Mouse (Mus musculus) stomach, embryonic 16.5 days (tissue): ENCODE results near the gene Rsph3a. TPM values are rescaled to one million over a fixed set of nuclear protein-coding genes. Genes with fewer than 3 reads are reported as not detected.
A peak's percentile ranks its signal among the peaks of the same experiment; 100 is the strongest.
"Not testable (repeated sequence)": the region's sequence is repeated elsewhere in the genome, so short reads cannot be mapped to it uniquely, and the experiment has no call there.

ENCODE experiments used
- ATAC-seq: fragments of 200-750 bp; cut with Nextera tagmentation; 2 replicates; pipeline ENCODE4 v1.8.0; 2017; ENCODE audit warnings: moderate number of reproducible peaks, moderate TSS enrichment; ENCODE audit not compliant: insufficient read depth, low FRiP score
- H3K27ac ChIP-seq: fragments of 300-500 bp; sonication (generic); 2 replicates; pipeline ENCODE4 v1.5.1; 2014; ENCODE audit warnings: low read length
- H3K27me3 ChIP-seq: fragments of 300-500 bp; sonication (generic); 2 replicates; pipeline ENCODE4 v1.6.1; 2014; ENCODE audit warnings: low read length, control low read depth, mixed read lengths; ENCODE audit not compliant: control insufficient read depth, insufficient read depth
- H3K36me3 ChIP-seq: fragments of 300-500 bp; sonication (generic); 2 replicates; pipeline ENCODE4 v1.6.1; 2014; ENCODE audit warnings: low read length; ENCODE audit not compliant: control insufficient read depth, insufficient read depth
- H3K4me1 ChIP-seq: fragments of 300-500 bp; sonication (generic); 2 replicates; pipeline ENCODE4 v1.6.1; 2014; ENCODE audit warnings: low read length, control low read depth, mixed read lengths; ENCODE audit not compliant: control insufficient read depth, insufficient read depth
- H3K4me2 ChIP-seq: fragments of 300-500 bp; sonication (generic); 2 replicates; pipeline ENCODE4 v1.6.1; 2014; ENCODE audit warnings: low read depth, low read length, mixed read lengths
- H3K4me3 ChIP-seq: fragments of 300-500 bp; sonication (generic); replicated peaks from 2 replicates; pipeline ENCODE4 v1.5.1; 2014; ENCODE audit warnings: mild to moderate bottlenecking, low read length
- H3K9ac ChIP-seq: fragments of 300-500 bp; sonication (generic); 2 replicates; pipeline ENCODE4 v1.6.1; 2014; ENCODE audit warnings: low read length
- H3K9me3 ChIP-seq: fragments of 300-500 bp; sonication (generic); replicated peaks from 2 replicates; pipeline ENCODE4 v1.6.1; 2016; ENCODE audit warnings: low read length, control low read depth; ENCODE audit not compliant: control insufficient read depth
- WGBS: fragments of 180-500 bp; shearing (Covaris S2); extraction: QIAGEN DNeasy Blood & Tissue Kit; methylation state at CpG from one replicate; pipeline ENCODE4 v1.1.7; 2014; 5-methylcytosine and 5-hydroxymethylcytosine counted together
- polyA plus RNA-seq: library from polyadenylated mRNA; unstranded; fragments of >200 nt; fragmentation: Nextera tagmentation; extraction: Ambion mirVana; gene quantifications from 2 replicates; pipeline ENCODE4 v1.2.1, GENCODE M21; 2015

The Rsph3a gene
- polyA plus RNA-seq, 1 experiment from 2014 or later: 59.4 TPM

GRCm38 (mm10) chr17:7925413-7926160, 19.8 kb upstream of the Rsph3a start, which contains the start of gene Tagap:
Tagap (plus strand) TSS chr17:7926000.
- WGBS: 45% methylated on average over 13 of the region's 13 CpGs
- no peaks in the 10 kb centered on the region for H3K9me3 ChIP-seq
- H3K4me2 ChIP-seq: peak within 1 kb of the TSS; percentile 27; the same call in 1 of the 2 replicates
- no peaks in the 10 kb centered on the region for H3K4me1 ChIP-seq
- no peaks in the 10 kb centered on the region for H3K36me3 ChIP-seq
- peak within 1 kb of the TSS; percentile 8; the same call in 1 of the 2 replicates for H3K4me3 ChIP-seq
- no peaks in the 10 kb centered on the region for H3K27me3 ChIP-seq
- no peak within 1 kb of the TSS for H3K9ac ChIP-seq
- no peak within 1 kb of the TSS for H3K27ac ChIP-seq
- ATAC-seq: no peak; the same call in 1 of the 2 replicates

GRCm38 (mm10) chr17:7927582-7928535, 17.6 kb upstream of the Rsph3a start:
- Histone ChIP-seq H3K4me3 (no peak overlapping the region), H3K36me3 (no peaks in the 10 kb centered on the region), H3K4me2 (no peak overlapping the region), H3K27ac (no peak overlapping the region), H3K9ac (no peak overlapping the region), H3K27me3 (no peaks in the 10 kb centered on the region), H3K4me1 (no peaks in the 10 kb centered on the region), H3K9me3 (no peaks in the 10 kb centered on the region)
- WGBS: 69% methylated on average over 24 of the region's 24 CpGs
- ATAC-seq: no peak

GRCm38 (mm10) chr17:7928662-7929061, 16.8 kb upstream of the Rsph3a start:
- no peak overlapping the region for H3K9ac ChIP-seq
- 82% methylated on average over 6 of the region's 6 CpGs for WGBS
- no peaks in the 10 kb centered on the region for H3K9me3 ChIP-seq
- no peak overlapping the region for H3K27ac ChIP-seq
- H3K4me3 ChIP-seq: no peak overlapping the region
- H3K4me1 ChIP-seq: no peaks in the 10 kb centered on the region
- ATAC-seq: no peak
- H3K27me3 ChIP-seq: no peaks in the 10 kb centered on the region
- no peaks in the 10 kb centered on the region for H3K36me3 ChIP-seq
- no peak overlapping the region for H3K4me2 ChIP-seq

DNA sequence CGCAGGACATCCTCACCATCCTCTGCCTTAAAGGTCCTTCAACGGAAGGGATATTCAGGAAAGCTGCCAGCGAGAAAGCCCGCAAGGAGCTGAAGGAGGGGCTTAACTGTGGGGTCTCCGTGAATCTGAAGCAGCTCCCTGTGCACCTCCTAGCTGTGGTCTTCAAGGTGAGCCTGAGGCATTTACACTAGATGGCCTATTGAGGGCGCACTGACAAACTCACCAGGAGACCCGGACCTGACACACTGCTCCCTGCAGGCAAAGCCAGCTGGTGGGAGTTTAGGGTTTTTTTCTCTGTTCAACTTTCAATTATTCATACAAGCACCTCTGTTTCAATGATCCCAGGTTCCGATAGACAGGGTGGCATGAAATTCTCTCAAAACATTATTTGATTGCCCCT, 16.1 kb upstream of the Rsph3a start:
- no peak overlapping the region for H3K4me3 ChIP-seq
- no peak overlapping the region for H3K4me2 ChIP-seq
- ATAC-seq: no peak
- no peaks in the 10 kb centered on the region for H3K36me3 ChIP-seq
- no peaks in the 10 kb centered on the region for H3K4me1 ChIP-seq
- H3K9me3 ChIP-seq: no peaks in the 10 kb centered on the region
- H3K27ac ChIP-seq: no peak overlapping the region
- no peaks in the 10 kb centered on the region for H3K27me3 ChIP-seq
- 36% methylated on average over 8 of the region's 8 CpGs for WGBS
- H3K9ac ChIP-seq: no peak overlapping the region

DNA sequence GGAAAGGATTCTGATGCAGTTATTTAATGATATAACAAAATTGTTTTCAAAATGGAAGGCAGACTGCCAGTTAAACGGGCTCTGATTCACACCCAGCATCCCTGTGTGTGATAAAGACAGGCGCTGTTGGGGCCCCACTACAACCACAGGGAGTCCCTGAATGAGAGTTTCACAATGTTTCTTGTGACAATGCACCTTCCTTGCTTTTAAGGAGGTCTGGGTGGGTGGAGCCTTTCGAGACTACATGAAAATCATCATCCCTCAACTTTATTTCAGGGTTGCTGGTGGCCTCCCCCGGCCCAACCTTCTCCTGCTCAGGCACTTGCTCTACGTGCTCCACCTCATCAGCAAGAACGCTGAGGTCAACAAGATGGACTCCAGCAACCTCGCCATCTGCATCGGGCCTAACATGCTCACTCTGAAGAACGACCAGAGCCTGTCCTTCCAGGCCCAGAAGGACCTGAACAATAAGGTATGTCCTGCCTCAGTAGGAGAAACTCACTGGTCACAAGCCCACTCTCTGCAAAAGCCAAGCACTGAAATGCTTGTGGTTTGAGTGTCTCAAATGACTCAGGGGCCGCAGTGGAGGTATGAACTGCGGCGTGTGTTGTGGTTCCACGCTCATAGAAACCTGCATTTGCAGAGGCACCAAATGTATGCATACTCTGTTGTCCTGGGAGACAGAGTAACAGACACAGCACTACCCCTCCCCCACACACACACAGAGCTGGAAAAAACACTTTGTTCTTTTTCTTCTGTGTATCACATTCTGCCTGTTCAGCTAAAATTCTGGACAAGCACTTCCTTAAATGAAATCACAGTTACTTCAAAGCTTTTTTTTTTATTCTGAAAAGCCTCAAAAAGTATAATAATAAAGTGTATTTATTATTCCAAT, 14.1 kb upstream of the Rsph3a start:
- H3K4me3 ChIP-seq: no peak overlapping the region
- H3K36me3 ChIP-seq: no peaks in the 10 kb centered on the region
- no peaks in the 10 kb centered on the region for H3K9me3 ChIP-seq
- no peak overlapping the region for H3K27ac ChIP-seq
- ATAC-seq: no peak
- no peak overlapping the region for H3K4me2 ChIP-seq
- no peaks in the 10 kb centered on the region for H3K4me1 ChIP-seq
- H3K9ac ChIP-seq: no peak overlapping the region
- 78% methylated on average over 13 of the region's 13 CpGs for WGBS
- no peaks in the 10 kb centered on the region for H3K27me3 ChIP-seq

- H3K36me3 ChIP-seq, H3K4me2 ChIP-seq, ATAC-seq, H3K27me3 ChIP-seq, H3K4me1 ChIP-seq, H3K27ac ChIP-seq, H3K4me3 ChIP-seq, H3K9ac ChIP-seq, H3K9me3 ChIP-seq: not testable (repeated sequence)
- WGBS: 58% methylated on average over 3 of the region's 8 CpGs
Measured at GRCm38 (mm10) chr17:7932121-7932520, 13.3 kb upstream of the Rsph3a start.

GRCm38 (mm10) chr17:7939640-7940039, 5.8 kb upstream of the Rsph3a start:
- no peaks in the 10 kb centered on the region for H3K27me3 ChIP-seq
- no peak overlapping the region for H3K4me2 ChIP-seq
- no peaks in the 10 kb centered on the region for H3K36me3 ChIP-seq
- no peaks in the 10 kb centered on the region for H3K4me1 ChIP-seq
- ATAC-seq: no peak
- H3K27ac ChIP-seq: no peak overlapping the region
- H3K4me3 ChIP-seq: no peak overlapping the region
- no peak overlapping the region for H3K9ac ChIP-seq
- WGBS: 50% methylated on average over 8 of the region's 8 CpGs
- no peaks in the 10 kb centered on the region for H3K9me3 ChIP-seq

- Histone ChIP-seq H3K4me2 (peak overlapping the region; percentile 40), H3K9ac (peak overlapping the region; percentile 69), H3K4me3 (peak overlapping the region; percentile 57)
- not testable (repeated sequence) for H3K4me1 ChIP-seq, H3K9me3 ChIP-seq, H3K27ac ChIP-seq, H3K36me3 ChIP-seq, H3K27me3 ChIP-seq
- WGBS: 0% methylated on average over 17 of the region's 27 CpGs
- ATAC-seq: peak; percentile 33
Measured at GRCm38 (mm10) chr17:7946053-7946627, 726 bp downstream of the Rsph3a start.
